Mouse (Mus musculus): ENCODE results near the gene Ntm. TPM values are rescaled to one million over a fixed set of nuclear protein-coding genes. Genes with fewer than 3 reads are reported as not detected.

Ntm gene
- polyA plus RNA-seq, 1 experiment from 2014 or later = 61.4 TPM

DNA sequence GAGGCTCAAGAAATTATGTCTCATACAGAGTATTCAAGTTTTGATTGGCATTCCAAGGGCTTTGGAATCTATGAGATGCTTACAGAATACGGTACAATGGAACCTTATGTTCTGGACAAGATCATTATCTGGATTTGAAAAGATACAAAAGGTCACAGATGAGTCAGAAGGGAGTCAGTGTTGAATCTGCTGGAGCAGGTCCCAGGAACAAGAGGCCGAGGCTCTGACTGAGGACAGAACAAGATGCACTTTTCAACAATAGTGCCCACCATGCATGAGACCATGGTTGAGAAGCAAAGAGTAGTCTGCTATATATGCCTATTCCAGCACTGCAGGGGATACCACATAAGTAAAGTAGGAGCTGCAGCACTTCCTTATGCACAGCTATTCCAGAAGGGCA is 710.1 kb downstream of the Ntm start:
- no peak for ATAC-seq
- H3K4me3 ChIP-seq = no peak overlapping the region
- no peak overlapping the region for H3K4me2 ChIP-seq
- H3K4me1 ChIP-seq = peaks cover 2% of the 10 kb centered on the region
- no peak overlapping the region for H3K9ac ChIP-seq
- H3K27ac ChIP-seq = no peak overlapping the region
- H3K27me3 ChIP-seq = no peaks in the 10 kb centered on the region
- H3K9me3 ChIP-seq (replicated peaks) = no peaks in the 10 kb centered on the region
- 81% methylated on average over 2 of the region's 2 CpGs for WGBS
- no peaks in the 10 kb centered on the region for H3K36me3 ChIP-seq (ENCODE audit: poor library complexity, severe bottlenecking)

- no peak for ATAC-seq
- WGBS = 72% methylated on average over 3 of the region's 3 CpGs
Measured at GRCm38 (mm10) chr9:29250813-29251212, 712.1 kb downstream of the Ntm start.

DNA sequence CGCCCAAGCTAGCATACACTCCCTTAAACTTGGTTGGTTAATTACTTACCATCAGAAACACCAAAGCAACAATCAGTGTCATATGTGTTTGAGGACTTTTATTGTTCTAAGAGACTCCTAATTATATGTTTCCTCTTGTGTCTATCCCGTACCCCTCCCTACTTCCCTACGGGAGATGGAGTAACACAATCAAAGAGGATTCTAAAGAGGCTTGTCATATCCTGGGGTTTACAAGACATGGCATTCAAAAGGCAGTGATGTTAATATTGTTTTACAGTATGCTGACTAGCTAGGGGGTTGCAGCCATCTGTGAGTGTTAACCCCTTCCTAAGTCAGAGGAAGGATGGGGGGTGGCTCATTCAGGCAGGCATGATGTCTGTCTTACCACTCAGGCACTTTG is 715.1 kb downstream of the Ntm start:
- H3K4me3 ChIP-seq = no peak overlapping the region
- WGBS = 34% methylated on average over 3 of the region's 3 CpGs
- peak; percentile 61 for ATAC-seq
- H3K9me3 ChIP-seq (replicated peaks) = no peaks in the 10 kb centered on the region
- H3K27me3 ChIP-seq = no peaks in the 10 kb centered on the region
- no peak overlapping the region for H3K4me2 ChIP-seq
- no peaks in the 10 kb centered on the region for H3K36me3 ChIP-seq (ENCODE audit: poor library complexity, severe bottlenecking)
- H3K9ac ChIP-seq = no peak overlapping the region
- H3K27ac ChIP-seq = no peak overlapping the region
- H3K4me1 ChIP-seq = peaks cover 8% of the 10 kb centered on the region

More at GRCm38 (mm10) chr9:29250813-29251212, 712.1 kb downstream of the Ntm start:
- Histone ChIP-seq H3K9ac (no peak overlapping the region), H3K27ac (no peak overlapping the region), H3K4me3 (no peak overlapping the region), H3K4me1 (peaks cover 4% of the 10 kb centered on the region), H3K4me2 (no peak overlapping the region), H3K36me3 (ENCODE audit: poor library complexity, severe bottlenecking) (no peaks in the 10 kb centered on the region), H3K27me3 (no peaks in the 10 kb centered on the region), H3K9me3 (replicated peaks) (no peaks in the 10 kb centered on the region)

GRCm38 (mm10) chr9:29244006-29244405 is 718.9 kb downstream of the Ntm start:
- Histone ChIP-seq H3K36me3 (ENCODE audit: poor library complexity, severe bottlenecking) (no peaks in the 10 kb centered on the region), H3K4me1 (peaks cover 16% of the 10 kb centered on the region), H3K9ac (no peak overlapping the region), H3K27me3 (peaks cover 5% of the 10 kb centered on the region; the same call in 1 of the 2 replicates), H3K9me3 (replicated peaks) (no peaks in the 10 kb centered on the region), H3K4me2 (no peak overlapping the region), H3K27ac (no peak overlapping the region), H3K4me3 (no peak overlapping the region)
- WGBS = 92% methylated on average over 2 of the region's 2 CpGs
- ATAC-seq = no peak

- 31% methylated on average over 8 of the region's 8 CpGs for WGBS
- Histone ChIP-seq H3K36me3 (ENCODE audit: poor library complexity, severe bottlenecking) (no peaks in the 10 kb centered on the region), H3K4me1 (peaks cover 13% of the 10 kb centered on the region), H3K9ac (no peak overlapping the region), H3K27me3 (peaks cover 8% of the 10 kb centered on the region; the same call in 1 of the 2 replicates), H3K4me2 (no peak overlapping the region), H3K27ac (peak overlapping the region; percentile 19; the same call in 1 of the 2 replicates), H3K9me3 (replicated peaks) (no peaks in the 10 kb centered on the region), H3K4me3 (no peak overlapping the region)
- peak; percentile 43; the same call in 1 of the 2 replicates for ATAC-seq
Measured at GRCm38 (mm10) chr9:29242497-29243422, 720.2 kb downstream of the Ntm start.

GRCm38 (mm10) chr9:29240797-29241196 is 722.1 kb downstream of the Ntm start:
- H3K9ac ChIP-seq = no peak overlapping the region
- WGBS = 87% methylated on average over 2 of the region's 2 CpGs
- H3K4me1 ChIP-seq = peaks cover 11% of the 10 kb centered on the region

DNA sequence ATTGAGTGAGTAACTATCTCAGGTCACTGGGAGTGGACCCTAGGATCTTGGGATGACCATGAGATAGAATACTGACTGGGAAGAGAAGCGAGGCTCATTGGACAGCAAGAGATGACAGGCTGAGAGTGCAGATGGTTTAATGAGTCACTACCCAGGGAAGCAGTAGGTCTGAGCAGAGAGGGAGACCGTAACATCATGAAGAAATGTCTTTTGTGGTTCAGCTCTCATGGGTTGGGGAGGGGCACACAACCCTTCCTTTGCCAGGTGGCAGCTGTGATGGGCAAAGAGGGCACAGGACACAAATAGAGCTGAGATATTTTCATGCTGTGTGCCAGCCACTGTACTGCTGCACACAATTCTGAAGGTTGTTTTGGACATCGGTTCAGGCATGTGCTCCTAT is 724.0 kb downstream of the Ntm start:
- WGBS = 93% methylated on average over 3 of the region's 3 CpGs
- Histone ChIP-seq H3K9ac (no peak overlapping the region), H3K36me3 (ENCODE audit: poor library complexity, severe bottlenecking) (no peaks in the 10 kb centered on the region), H3K4me1 (peaks cover 11% of the 10 kb centered on the region), H3K4me2 (no peak overlapping the region), H3K27ac (no peak overlapping the region), H3K4me3 (no peak overlapping the region), H3K9me3 (replicated peaks) (no peaks in the 10 kb centered on the region), H3K27me3 (peaks cover 11% of the 10 kb centered on the region; the same call in 1 of the 2 replicates)
- no peak for ATAC-seq

More at GRCm38 (mm10) chr9:29240797-29241196, 722.1 kb downstream of the Ntm start:
- Histone ChIP-seq H3K9me3 (replicated peaks) (no peaks in the 10 kb centered on the region), H3K4me2 (no peak overlapping the region), H3K36me3 (ENCODE audit: poor library complexity, severe bottlenecking) (no peaks in the 10 kb centered on the region), H3K27me3 (peaks cover 11% of the 10 kb centered on the region; the same call in 1 of the 2 replicates), H3K4me3 (no peak overlapping the region), H3K27ac (no peak overlapping the region)
- ATAC-seq = no peak

DNA sequence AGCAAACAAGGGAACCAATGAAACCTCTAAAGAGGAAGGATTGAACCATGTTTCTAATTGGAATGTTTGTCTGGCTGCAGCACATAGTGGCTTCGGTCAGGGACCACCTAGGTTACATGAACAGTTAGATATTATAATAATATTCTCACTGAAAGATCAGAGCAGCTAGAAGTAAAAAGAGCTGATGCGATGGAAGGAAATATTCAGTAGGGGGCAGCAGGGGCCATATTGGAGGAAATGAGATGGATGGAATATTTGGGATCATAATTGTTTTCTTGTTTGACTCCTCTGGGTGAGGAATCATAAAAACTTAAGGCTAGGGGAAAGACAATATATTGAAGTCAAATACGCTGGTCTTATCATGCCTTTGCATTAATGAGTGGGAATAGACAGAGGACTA is 726.2 kb downstream of the Ntm start:
- no peak overlapping the region for H3K9ac ChIP-seq
- peaks cover 14% of the 10 kb centered on the region; the same call in 1 of the 2 replicates for H3K27me3 ChIP-seq
- ATAC-seq = no peak
- no peaks in the 10 kb centered on the region for H3K9me3 ChIP-seq (replicated peaks)
- 94% methylated on average over 3 of the region's 3 CpGs for WGBS
- no peaks in the 10 kb centered on the region for H3K36me3 ChIP-seq (ENCODE audit: poor library complexity, severe bottlenecking)
- no peak overlapping the region for H3K4me3 ChIP-seq
- H3K4me1 ChIP-seq = no peaks in the 10 kb centered on the region
- no peak overlapping the region for H3K4me2 ChIP-seq
- no peak overlapping the region for H3K27ac ChIP-seq

DNA sequence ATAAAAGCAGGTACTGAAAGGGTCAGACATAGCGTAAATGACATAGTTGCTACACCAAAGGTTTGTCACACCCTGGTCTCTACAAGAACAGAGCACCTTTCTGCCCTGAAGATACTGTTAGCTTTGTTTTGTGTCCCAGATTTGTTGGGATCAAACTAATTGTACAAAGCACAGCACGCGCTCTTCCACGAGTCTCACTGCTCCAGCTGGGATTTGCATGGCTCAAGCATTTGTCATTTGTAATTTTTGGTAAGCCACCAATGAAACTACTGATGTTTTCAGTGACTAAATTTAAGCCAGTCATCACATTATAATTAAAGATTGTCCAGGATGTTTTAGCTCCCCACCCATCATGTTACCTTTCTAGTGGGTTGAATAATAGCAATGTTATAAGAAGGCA is 735.2 kb downstream of the Ntm start:
- 88% methylated on average over 4 of the region's 4 CpGs for WGBS
- no peak overlapping the region for H3K9ac ChIP-seq
- 0 out of 2 replicates have a peak, but pooled peaks cover 6% of the 10 kb centered on the region for H3K27me3 ChIP-seq
- no peaks in the 10 kb centered on the region for H3K9me3 ChIP-seq (replicated peaks)
- ATAC-seq = no peak
- H3K36me3 ChIP-seq (ENCODE audit: poor library complexity, severe bottlenecking) = no peaks in the 10 kb centered on the region
- no peak overlapping the region for H3K4me2 ChIP-seq
- H3K4me3 ChIP-seq = no peak overlapping the region
- no peak overlapping the region for H3K27ac ChIP-seq
- peaks cover 10% of the 10 kb centered on the region for H3K4me1 ChIP-seq

DNA sequence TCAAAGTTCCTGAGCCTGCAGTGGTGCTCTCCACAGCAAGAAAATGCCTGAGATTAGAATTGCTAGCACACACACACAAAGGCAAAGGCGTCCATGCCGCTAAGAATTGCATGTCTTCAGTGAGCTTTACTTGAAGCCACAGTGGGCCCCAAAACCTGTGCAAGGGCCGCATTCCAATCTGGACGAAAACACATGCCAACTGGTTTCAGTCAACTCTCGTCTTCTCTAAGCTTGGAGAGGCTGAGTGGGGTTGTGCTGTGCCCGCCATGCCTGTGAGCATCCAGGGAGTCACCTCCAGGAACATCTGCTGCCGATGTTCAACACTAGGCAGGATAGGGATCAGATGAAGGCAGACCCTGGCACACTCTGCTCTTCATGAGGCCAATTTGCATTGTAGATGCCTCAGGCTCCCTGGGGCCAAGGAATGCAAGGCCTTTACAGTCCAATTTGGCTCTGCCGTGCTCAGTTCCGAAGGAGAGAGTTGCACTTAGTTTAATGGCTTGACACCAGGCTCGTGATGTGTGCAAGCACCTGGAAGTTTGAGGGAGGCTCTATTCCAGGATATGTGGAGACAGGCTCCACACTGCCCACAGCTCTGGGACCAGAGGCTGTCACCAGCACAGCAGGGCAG is 739.9 kb downstream of the Ntm start:
- ATAC-seq = no peak
- no peaks in the 10 kb centered on the region for H3K36me3 ChIP-seq (ENCODE audit: poor library complexity, severe bottlenecking)
- no peak overlapping the region for H3K9ac ChIP-seq
- 0 out of 2 replicates have a peak, but pooled peaks cover 3% of the 10 kb centered on the region for H3K27me3 ChIP-seq
- peaks cover 28% of the 10 kb centered on the region for H3K4me1 ChIP-seq
- 56% methylated on average over 10 of the region's 10 CpGs for WGBS
- H3K27ac ChIP-seq = no peak overlapping the region
- H3K4me2 ChIP-seq = no peak overlapping the region
- H3K4me3 ChIP-seq = no peak overlapping the region
- H3K9me3 ChIP-seq (replicated peaks) = no peaks in the 10 kb centered on the region

GRCm38 (mm10) chr9:29220941-29221615 is 741.9 kb downstream of the Ntm start:
- no peak overlapping the region for H3K9ac ChIP-seq
- 0 out of 2 replicates have a peak, but pooled peaks cover 3% of the 10 kb centered on the region for H3K27me3 ChIP-seq
- no peak for ATAC-seq
- no peak overlapping the region for H3K27ac ChIP-seq
- no peak overlapping the region for H3K4me2 ChIP-seq
- WGBS = 22% methylated on average over 5 of the region's 5 CpGs
- no peaks in the 10 kb centered on the region for H3K9me3 ChIP-seq (replicated peaks)
- peaks cover 33% of the 10 kb centered on the region for H3K4me1 ChIP-seq
- no peak overlapping the region for H3K4me3 ChIP-seq
- no peaks in the 10 kb centered on the region for H3K36me3 ChIP-seq (ENCODE audit: poor library complexity, severe bottlenecking)

GRCm38 (mm10) chr9:29220493-29220892 is 742.4 kb downstream of the Ntm start:
- peak; percentile 65 for ATAC-seq
- WGBS = 18% methylated on average over 11 of the region's 11 CpGs

More at GRCm38 (mm10) chr9:29220493-29220892, 742.4 kb downstream of the Ntm start:
- H3K9ac ChIP-seq = no peak overlapping the region
- H3K4me1 ChIP-seq = peaks cover 33% of the 10 kb centered on the region
- H3K4me3 ChIP-seq = no peak overlapping the region
- no peaks in the 10 kb centered on the region for H3K9me3 ChIP-seq (replicated peaks)
- 0 out of 2 replicates have a peak, but pooled peaks cover 3% of the 10 kb centered on the region for H3K27me3 ChIP-seq
- H3K4me2 ChIP-seq = no peak overlapping the region
- H3K27ac ChIP-seq = no peak overlapping the region
- no peaks in the 10 kb centered on the region for H3K36me3 ChIP-seq (ENCODE audit: poor library complexity, severe bottlenecking)
